Mouse (Mus musculus) intestine, postnatal 0 days (tissue): Measurements from ENCODE around the gene 4930524J08Rik. TPM values are rescaled to one million over a fixed set of nuclear protein-coding genes. Genes with fewer than 3 reads are reported as not detected.
A peak's percentile ranks its signal among the peaks of the same experiment; 100 is the strongest.

Experiments used
- ATAC-seq: fragments of 200-750 bp; cut with Nextera tagmentation; 2 replicates; pipeline ENCODE4 v1.8.0; 2017; ENCODE audit warnings: mild to moderate bottlenecking, moderate TSS enrichment, moderate library complexity
- H3K27ac ChIP-seq: fragments of 300-500 bp; sonication (generic); 2 replicates; pipeline ENCODE4 v1.5.1; 2014; ENCODE audit warnings: mild to moderate bottlenecking, low read depth, low read length, moderate library complexity
- H3K27me3 ChIP-seq: fragments of 300-500 bp; sonication (generic); replicated peaks from 2 replicates; pipeline ENCODE4 v1.6.1; 2014; ENCODE audit warnings: low read length, mixed read lengths; ENCODE audit not compliant: control insufficient read depth, insufficient read depth
- H3K36me3 ChIP-seq: fragments of 300-500 bp; sonication (generic); 2 replicates; pipeline ENCODE4 v1.6.1; 2014; ENCODE audit warnings: mild to moderate bottlenecking, moderate library complexity; ENCODE audit not compliant: control insufficient read depth, insufficient read depth
- H3K4me1 ChIP-seq: fragments of 300-500 bp; sonication (generic); replicated peaks from 2 replicates; pipeline ENCODE4 v1.6.1; 2014; ENCODE audit warnings: antibody characterized with exemption, low read length, mixed read lengths; ENCODE audit not compliant: control insufficient read depth, insufficient read depth
- H3K4me2 ChIP-seq: fragments of 300-500 bp; sonication (generic); replicated peaks from 2 replicates; pipeline ENCODE4 v1.6.1; 2014; ENCODE audit warnings: low read depth, mild to moderate bottlenecking, moderate library complexity
- H3K4me3 ChIP-seq: fragments of 300-500 bp; sonication (generic); 2 replicates; pipeline ENCODE4 v1.5.1; 2014; ENCODE audit warnings: low read depth, low read length
- H3K9ac ChIP-seq: fragments of 300-500 bp; sonication (generic); 2 replicates; pipeline ENCODE4 v1.6.1; 2014; ENCODE audit warnings: mild to moderate bottlenecking, low read depth, low read length
- H3K9me3 ChIP-seq: fragments of 300-500 bp; sonication (generic); 2 replicates; pipeline ENCODE4 v1.6.1; 2016; ENCODE audit warnings: mixed run types; ENCODE audit not compliant: control insufficient read depth
- CTCF ChIP-seq: sonication (generic); IDR thresholded peaks from 2 replicates; pipeline ENCODE4 v1.5.1; 2016; ENCODE audit warnings: low read depth, mild to moderate bottlenecking, control low read depth, antibody characterized with exemption, moderate library complexity
- WGBS: fragments of 180-500 bp; shearing (Covaris S2); extraction: QIAGEN DNeasy Blood & Tissue Kit; methylation state at CpG from one replicate; pipeline ENCODE4 v1.1.7; 2014; 5-methylcytosine and 5-hydroxymethylcytosine counted together
- polyA plus RNA-seq: library from polyadenylated mRNA; unstranded; fragments of >200 nt; fragmentation: Nextera tagmentation; extraction: Ambion mirVana; gene quantifications from 2 replicates; pipeline ENCODE4 v1.2.1, GENCODE M21; 2015

Gene 4930524J08Rik
- polyA plus RNA-seq, 1 experiment from 2014 or later, result 1.5 TPM

- Histone ChIP-seq H3K9ac (no peak overlapping the region), H3K36me3 (0 out of 2 replicates have a peak, but pooled peaks cover 12% of the 10 kb centered on the region), H3K27ac (no peak overlapping the region), H3K4me1 (no peaks in the 10 kb centered on the region), H3K27me3 (no peaks in the 10 kb centered on the region), H3K4me2 (no peak overlapping the region), H3K9me3 (no peaks in the 10 kb centered on the region), H3K4me3 (no peak overlapping the region)
- WGBS, result 74% methylated on average over 1 of the region's 1 CpGs
- no peak for ATAC-seq
- TF ChIP-seq CTCF, result no peak
These were observed 25.0 kb upstream of the 4930524J08Rik start for GRCm38 (mm10) chr5:99953883-99954282.

DNA sequence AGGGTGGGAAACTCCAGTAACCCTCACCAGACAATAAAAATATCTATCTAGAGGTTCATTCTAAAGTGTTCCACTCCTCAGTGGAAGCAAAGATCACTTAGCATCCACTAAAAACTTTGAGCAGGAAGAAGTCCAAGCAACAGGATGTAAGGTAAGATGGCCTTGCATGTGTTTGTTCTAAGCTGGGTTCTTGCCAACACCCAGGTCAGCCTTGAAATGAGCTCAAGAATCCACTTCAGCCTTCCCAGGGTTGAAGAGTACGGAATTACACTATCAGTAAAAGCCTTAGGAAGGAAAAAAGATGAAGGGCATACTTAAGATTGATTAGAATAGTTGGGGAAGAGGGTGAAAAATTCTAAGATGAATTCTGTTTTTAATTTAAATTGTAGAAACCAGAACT lies 20.2 kb upstream of the 4930524J08Rik start:
- H3K27ac ChIP-seq, result no peak overlapping the region
- ATAC-seq, result no peak; the same call in 1 of the 2 replicates
- H3K4me2 ChIP-seq, result no peak overlapping the region
- no peaks in the 10 kb centered on the region for H3K4me1 ChIP-seq
- TF ChIP-seq CTCF, result no peak
- H3K9me3 ChIP-seq, result no peaks in the 10 kb centered on the region
- H3K9ac ChIP-seq, result no peak overlapping the region
- H3K36me3 ChIP-seq, result peaks cover 29% of the 10 kb centered on the region
- 70% methylated on average over 1 of the region's 1 CpGs for WGBS
- no peak overlapping the region for H3K4me3 ChIP-seq
- H3K27me3 ChIP-seq, result no peaks in the 10 kb centered on the region

DNA sequence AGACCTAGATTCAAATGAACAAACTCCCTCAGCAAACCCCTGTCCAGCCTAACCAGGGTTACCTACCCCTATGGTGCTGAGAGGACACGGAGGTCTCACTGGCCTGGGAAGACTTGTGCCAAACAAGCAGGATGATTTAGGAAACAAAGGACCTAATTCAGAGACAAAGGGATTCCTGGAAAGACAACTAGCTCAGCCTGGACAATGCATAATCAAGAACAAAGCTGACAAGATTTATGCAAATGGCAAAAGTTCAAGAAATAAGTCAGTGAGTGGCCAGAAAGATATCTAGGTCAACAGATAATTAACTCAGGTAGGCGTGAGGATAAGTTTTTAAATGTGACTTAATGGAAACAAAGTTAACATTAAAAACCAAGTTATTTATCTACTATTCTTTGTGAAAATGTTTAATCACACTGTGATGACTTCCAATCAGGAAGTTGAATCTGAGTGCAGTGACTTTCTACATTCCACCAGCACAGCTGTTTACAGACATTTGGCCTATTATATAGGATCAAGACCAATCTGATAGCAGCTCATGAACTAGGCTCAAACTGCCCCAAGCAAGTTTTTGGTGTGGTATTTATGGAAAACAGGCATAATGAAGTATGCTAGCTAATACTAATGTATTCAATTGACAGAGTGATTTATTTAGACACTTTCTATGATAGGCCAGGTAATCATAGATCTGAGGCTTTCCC lies 19.5 kb upstream of the 4930524J08Rik start:
- H3K4me1 ChIP-seq, result no peaks in the 10 kb centered on the region
- H3K4me2 ChIP-seq, result no peak overlapping the region
- 73% methylated on average over 2 of the region's 2 CpGs for WGBS
- H3K27ac ChIP-seq, result no peak overlapping the region
- TF ChIP-seq CTCF, result no peak
- no peak overlapping the region for H3K9ac ChIP-seq
- no peaks in the 10 kb centered on the region for H3K9me3 ChIP-seq
- H3K4me3 ChIP-seq, result no peak overlapping the region
- no peak for ATAC-seq
- peaks cover 36% of the 10 kb centered on the region for H3K36me3 ChIP-seq
- H3K27me3 ChIP-seq, result no peaks in the 10 kb centered on the region

DNA sequence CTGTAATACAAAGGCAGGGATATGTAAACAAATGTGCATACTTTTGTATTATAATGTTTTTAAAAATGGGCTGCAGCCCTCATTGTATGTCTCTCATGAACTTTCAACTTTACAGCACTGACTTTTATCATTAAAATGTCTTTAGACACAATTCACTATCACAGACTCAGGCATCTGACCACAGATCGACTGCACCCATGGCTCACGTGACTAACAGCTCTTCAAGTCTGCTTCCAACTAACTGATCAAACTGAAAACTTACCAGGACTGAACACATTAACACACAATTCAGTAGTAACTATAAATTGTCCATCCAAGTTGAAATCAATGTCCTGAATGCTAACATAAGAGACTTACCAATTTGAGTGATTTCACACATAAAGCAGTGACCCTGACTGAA lies 18.9 kb upstream of the 4930524J08Rik start:
- no peak for TF ChIP-seq CTCF
- Histone ChIP-seq H3K36me3 (peaks cover 40% of the 10 kb centered on the region), H3K27ac (no peak overlapping the region), H3K27me3 (no peaks in the 10 kb centered on the region), H3K4me1 (no peaks in the 10 kb centered on the region), H3K9ac (no peak overlapping the region), H3K4me2 (no peak overlapping the region), H3K4me3 (no peak overlapping the region), H3K9me3 (no peaks in the 10 kb centered on the region)
- no peak for ATAC-seq
- 43% methylated on average over 2 of the region's 2 CpGs for WGBS

- WGBS, result 4% methylated on average over 2 of the region's 2 CpGs
- TF ChIP-seq CTCF, result no peak
- Histone ChIP-seq H3K36me3 (0 out of 2 replicates have a peak, but pooled peaks cover 6% of the 10 kb centered on the region), H3K4me3 (no peak overlapping the region), H3K27me3 (no peaks in the 10 kb centered on the region), H3K27ac (no peak overlapping the region), H3K9ac (no peak overlapping the region), H3K9me3 (no peaks in the 10 kb centered on the region), H3K4me2 (peak overlapping the region; percentile 72; the same call in 1 of the 2 replicates), H3K4me1 (peaks cover 9% of the 10 kb centered on the region)
- ATAC-seq, result no peak
These were observed 4.9 kb upstream of the 4930524J08Rik start for GRCm38 (mm10) chr5:99973941-99974340.

DNA sequence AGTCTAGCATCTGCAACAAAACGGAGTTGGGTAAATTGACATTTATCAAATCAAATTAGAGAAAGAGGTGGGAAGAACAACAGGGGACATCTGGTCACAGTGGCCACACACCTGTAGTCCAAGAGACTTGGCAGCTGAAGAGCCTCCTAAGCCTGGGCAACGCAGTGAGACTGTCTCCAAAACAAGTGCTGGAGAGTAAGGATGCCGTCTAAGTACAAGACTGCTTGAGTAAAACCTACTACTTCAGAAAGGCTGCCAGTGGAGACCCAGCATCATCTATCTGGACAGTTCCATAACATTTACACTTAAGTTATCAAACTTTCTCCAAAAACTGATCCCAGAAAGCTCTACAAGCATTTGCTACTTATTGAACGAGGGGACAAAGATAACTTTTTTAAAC lies 3.8 kb upstream of the 4930524J08Rik start:
- TF ChIP-seq CTCF, result no peak
- H3K4me1 ChIP-seq, result peaks cover 9% of the 10 kb centered on the region
- no peak for ATAC-seq
- H3K9ac ChIP-seq, result no peak overlapping the region
- no peaks in the 10 kb centered on the region for H3K27me3 ChIP-seq
- 0 out of 2 replicates have a peak, but pooled peaks cover 6% of the 10 kb centered on the region for H3K36me3 ChIP-seq
- 23% methylated on average over 4 of the region's 4 CpGs for WGBS
- no peak overlapping the region for H3K27ac ChIP-seq
- no peak overlapping the region for H3K4me3 ChIP-seq
- H3K9me3 ChIP-seq, result no peaks in the 10 kb centered on the region
- H3K4me2 ChIP-seq, result peak overlapping the region; percentile 72
